Mouse (Mus musculus): ENCODE data around the gene Slc6a12. TPM values are rescaled to one million over a fixed set of nuclear protein-coding genes. Genes with fewer than 3 reads are reported as not detected.

Gene Slc6a12
- polyA plus RNA-seq, 1 experiment: 0.43 TPM

GRCm38 (mm10) chr6:121392610-121393252, 49.9 kb downstream of the Slc6a12 start:
- Histone ChIP-seq H3K27me3 (ENCODE audit: control insufficient read depth, insufficient read depth, low read length) (no peaks in the 10 kb centered on the region), H3K4me1 (replicated peaks; ENCODE audit: control insufficient read depth, insufficient read depth, low read length) (no peaks in the 10 kb centered on the region), H3K36me3 (ENCODE audit: control insufficient read depth, insufficient read depth, low read length) (no peaks in the 10 kb centered on the region), H3K27ac (ENCODE audit: control insufficient read depth, insufficient read depth, low read length) (no peak overlapping the region), H3K4me3 (ENCODE audit: control insufficient read depth, insufficient read depth, low read length) (no peak overlapping the region)
- TF ChIP-seq CTCF (IDR thresholded peaks at IDR 0.05; ENCODE audit: borderline replicate concordance, control insufficient read depth, extremely low read depth, insufficient read depth, low read length, poor library complexity): no peak
- TF ChIP-seq POLR2A (IDR thresholded peaks at IDR 0.05; ENCODE audit: control insufficient read depth, extremely low read depth, insufficient read depth, low read length, poor library complexity): no peak
- 91% methylated on average over 4 of the region's 4 CpGs for WGBS
- no peak for DNase-seq

DNA sequence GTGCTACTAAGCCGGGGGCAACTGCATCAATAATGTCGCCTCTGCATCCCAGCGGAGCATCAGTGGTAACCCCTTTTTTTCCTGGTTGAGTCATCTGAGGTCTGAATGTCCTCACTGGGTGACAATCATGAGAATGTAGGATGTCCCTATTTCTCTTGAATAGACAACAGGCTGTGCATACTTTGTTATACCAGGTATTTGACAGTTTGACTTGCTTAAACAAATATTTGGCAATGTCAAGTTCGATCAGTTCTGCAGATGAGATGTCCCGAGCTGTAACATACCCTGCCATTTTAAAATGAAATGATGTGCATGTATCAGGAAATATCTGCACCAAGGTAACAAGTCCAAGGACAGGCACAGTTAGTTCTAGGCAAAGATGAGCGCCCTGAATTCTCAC, 58.3 kb downstream of the Slc6a12 start:
- H3K27me3 ChIP-seq (ENCODE audit: control insufficient read depth, insufficient read depth, low read length): no peaks in the 10 kb centered on the region
- no peak for TF ChIP-seq CTCF (IDR thresholded peaks at IDR 0.05; ENCODE audit: borderline replicate concordance, control insufficient read depth, extremely low read depth, insufficient read depth, low read length, poor library complexity)
- TF ChIP-seq POLR2A (IDR thresholded peaks at IDR 0.05; ENCODE audit: control insufficient read depth, extremely low read depth, insufficient read depth, low read length, poor library complexity): no peak
- DNase-seq: no peak
- no peak overlapping the region for H3K4me3 ChIP-seq (ENCODE audit: control insufficient read depth, insufficient read depth, low read length)
- 94% methylated on average over 6 of the region's 6 CpGs for WGBS
- no peaks in the 10 kb centered on the region for H3K36me3 ChIP-seq (ENCODE audit: control insufficient read depth, insufficient read depth, low read length)
- no peaks in the 10 kb centered on the region for H3K4me1 ChIP-seq (replicated peaks; ENCODE audit: control insufficient read depth, insufficient read depth, low read length)
- H3K27ac ChIP-seq (ENCODE audit: control insufficient read depth, insufficient read depth, low read length): no peak overlapping the region

DNA sequence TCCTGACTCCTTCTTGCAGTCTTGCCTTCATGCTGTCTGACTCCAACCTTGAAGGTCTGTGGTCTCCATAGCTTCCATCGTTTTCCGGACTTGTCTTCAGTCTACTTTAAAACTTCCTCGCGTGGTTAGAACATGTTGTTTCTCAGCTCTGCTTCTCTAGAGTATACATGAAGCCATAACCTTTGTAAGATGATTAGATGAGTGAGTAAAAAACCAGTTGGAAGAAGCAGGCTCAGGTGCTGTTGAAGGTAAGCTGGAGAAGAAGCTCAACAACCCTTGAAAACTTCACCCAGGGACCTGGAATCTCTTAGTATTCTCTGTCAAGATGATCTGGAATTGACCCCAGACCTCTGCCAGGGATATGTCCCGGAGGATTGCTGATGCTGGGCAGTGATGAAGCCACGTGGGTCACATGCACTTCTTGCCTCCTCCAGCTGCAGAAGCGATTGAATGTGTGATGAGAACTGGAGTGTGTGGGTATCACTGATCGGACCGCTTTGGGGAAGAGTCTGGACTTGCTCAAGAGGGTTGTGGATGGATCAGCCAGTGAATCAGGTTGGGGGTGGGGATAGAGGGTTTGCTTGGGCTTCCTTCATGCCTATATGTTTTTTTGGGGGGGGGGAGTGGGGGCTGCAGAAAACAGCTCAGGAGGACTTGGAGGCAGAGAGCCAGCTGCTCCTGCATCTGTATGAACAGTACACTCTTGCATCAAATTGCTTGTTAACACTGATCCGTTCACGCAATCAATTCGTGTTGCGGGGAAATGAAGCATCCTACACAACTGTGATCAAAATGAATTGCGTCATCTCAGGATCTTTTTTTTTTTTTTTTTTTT, 59.2 kb downstream of the Slc6a12 start:
- H3K4me3 ChIP-seq (ENCODE audit: control insufficient read depth, insufficient read depth, low read length): no peak overlapping the region
- 90% methylated on average over 14 of the region's 14 CpGs for WGBS
- DNase-seq: no peak
- H3K27ac ChIP-seq (ENCODE audit: control insufficient read depth, insufficient read depth, low read length): no peak overlapping the region
- H3K27me3 ChIP-seq (ENCODE audit: control insufficient read depth, insufficient read depth, low read length): no peaks in the 10 kb centered on the region
- no peaks in the 10 kb centered on the region for H3K4me1 ChIP-seq (replicated peaks; ENCODE audit: control insufficient read depth, insufficient read depth, low read length)
- TF ChIP-seq CTCF (IDR thresholded peaks at IDR 0.05; ENCODE audit: borderline replicate concordance, control insufficient read depth, extremely low read depth, insufficient read depth, low read length, poor library complexity) (no peak), POLR2A (IDR thresholded peaks at IDR 0.05; ENCODE audit: control insufficient read depth, extremely low read depth, insufficient read depth, low read length, poor library complexity) (no peak)
- H3K36me3 ChIP-seq (ENCODE audit: control insufficient read depth, insufficient read depth, low read length): no peaks in the 10 kb centered on the region

- H3K4me3 ChIP-seq (ENCODE audit: control insufficient read depth, insufficient read depth, low read length): no peak overlapping the region
- no peak for TF ChIP-seq POLR2A (IDR thresholded peaks at IDR 0.05; ENCODE audit: control insufficient read depth, extremely low read depth, insufficient read depth, low read length, poor library complexity)
- TF ChIP-seq CTCF (IDR thresholded peaks at IDR 0.05; ENCODE audit: borderline replicate concordance, control insufficient read depth, extremely low read depth, insufficient read depth, low read length, poor library complexity): no peak
- no peaks in the 10 kb centered on the region for H3K27me3 ChIP-seq (ENCODE audit: control insufficient read depth, insufficient read depth, low read length)
- H3K27ac ChIP-seq (ENCODE audit: control insufficient read depth, insufficient read depth, low read length): no peak overlapping the region
- 89% methylated on average over 8 of the region's 8 CpGs for WGBS
- no peaks in the 10 kb centered on the region for H3K4me1 ChIP-seq (replicated peaks; ENCODE audit: control insufficient read depth, insufficient read depth, low read length)
- H3K36me3 ChIP-seq (ENCODE audit: control insufficient read depth, insufficient read depth, low read length): no peaks in the 10 kb centered on the region
- DNase-seq: no peak
These were observed 59.9 kb downstream of the Slc6a12 start for GRCm38 (mm10) chr6:121402661-121403244.

- TF ChIP-seq CTCF (IDR thresholded peaks at IDR 0.05; ENCODE audit: borderline replicate concordance, control insufficient read depth, extremely low read depth, insufficient read depth, low read length, poor library complexity) (no peak), POLR2A (IDR thresholded peaks at IDR 0.05; ENCODE audit: control insufficient read depth, extremely low read depth, insufficient read depth, low read length, poor library complexity) (no peak)
- Histone ChIP-seq H3K27me3 (ENCODE audit: control insufficient read depth, insufficient read depth, low read length) (no peaks in the 10 kb centered on the region), H3K4me3 (ENCODE audit: control insufficient read depth, insufficient read depth, low read length) (no peak overlapping the region), H3K36me3 (ENCODE audit: control insufficient read depth, insufficient read depth, low read length) (no peaks in the 10 kb centered on the region), H3K4me1 (replicated peaks; ENCODE audit: control insufficient read depth, insufficient read depth, low read length) (no peaks in the 10 kb centered on the region), H3K27ac (ENCODE audit: control insufficient read depth, insufficient read depth, low read length) (no peak overlapping the region)
- no peak for DNase-seq
- WGBS: 95% methylated on average over 8 of the region's 8 CpGs
These were observed 62.4 kb downstream of the Slc6a12 start for GRCm38 (mm10) chr6:121405311-121405710.

- no peaks in the 10 kb centered on the region for H3K4me1 ChIP-seq (replicated peaks; ENCODE audit: control insufficient read depth, insufficient read depth, low read length)
- 23% methylated on average over 5 of the region's 5 CpGs for WGBS
- TF ChIP-seq CTCF (IDR thresholded peaks at IDR 0.05; ENCODE audit: borderline replicate concordance, control insufficient read depth, extremely low read depth, insufficient read depth, low read length, poor library complexity) (no peak), POLR2A (IDR thresholded peaks at IDR 0.05; ENCODE audit: control insufficient read depth, extremely low read depth, insufficient read depth, low read length, poor library complexity) (no peak)
- H3K4me3 ChIP-seq (ENCODE audit: control insufficient read depth, insufficient read depth, low read length): no peak overlapping the region
- no peak overlapping the region for H3K27ac ChIP-seq (ENCODE audit: control insufficient read depth, insufficient read depth, low read length)
- no peaks in the 10 kb centered on the region; the same call in 1 of the 2 replicates for H3K27me3 ChIP-seq (ENCODE audit: control insufficient read depth, insufficient read depth, low read length)
- DNase-seq: no peak
- H3K36me3 ChIP-seq (ENCODE audit: control insufficient read depth, insufficient read depth, low read length): no peaks in the 10 kb centered on the region
These were observed 64.7 kb downstream of the Slc6a12 start for GRCm38 (mm10) chr6:121407571-121408011.

Measured in thymus, adult 2 months (tissue).